In the genomic region with DNA sequence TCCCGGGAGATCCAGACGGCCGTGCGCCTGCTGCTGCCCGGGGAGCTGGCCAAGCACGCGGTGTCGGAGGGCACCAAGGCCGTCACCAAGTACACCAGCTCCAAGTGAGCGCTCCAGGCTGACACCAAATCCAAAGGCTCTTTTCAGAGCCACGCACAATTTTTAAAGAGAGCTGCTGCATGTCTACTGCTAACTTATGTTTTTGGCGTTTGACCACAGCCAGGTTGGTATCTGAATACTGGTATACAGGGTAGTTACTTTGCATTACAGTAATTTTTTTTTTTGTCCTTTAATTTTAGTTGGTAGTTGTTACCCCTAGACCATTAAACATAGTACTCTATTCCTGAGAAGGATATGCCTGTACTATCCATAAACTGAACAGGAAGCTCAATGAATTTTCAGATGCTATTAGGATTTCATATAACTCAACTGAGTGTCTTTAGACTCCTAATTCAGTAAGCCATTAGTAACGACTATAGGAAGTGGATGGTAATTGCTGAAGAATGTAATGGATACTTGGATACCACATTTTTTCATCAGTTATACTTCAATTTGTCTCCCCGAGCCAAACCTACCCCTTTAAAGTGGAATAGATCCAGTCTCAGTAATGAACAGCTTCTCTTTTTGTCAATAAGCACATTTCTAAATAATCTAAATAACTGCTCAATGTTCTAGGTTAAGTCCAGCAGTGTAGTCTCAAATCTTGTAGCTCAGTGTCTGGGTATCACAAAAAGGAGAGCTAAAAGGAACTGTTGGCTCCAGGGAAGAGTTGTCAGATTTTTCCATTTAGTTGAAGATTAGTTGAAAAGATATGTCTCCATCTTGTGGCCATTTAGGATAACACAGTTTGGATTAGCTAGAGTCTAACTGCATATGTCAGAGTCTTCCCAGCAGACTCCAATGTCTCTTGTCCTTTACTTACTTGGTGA, we compare ENCODE assay signal across 7 mouse cellular contexts. TPM values are rescaled to one million over a fixed set of nuclear protein-coding genes. Genes with fewer than 3 reads are reported as not detected.
A peak's percentile ranks its signal among the peaks of the same experiment; 100 is the strongest.
DNase-seq lines count a peak whose midpoint lies in the region; ATAC-seq and TF ChIP-seq lines count a peak whose summit lies in the region.

No protein-coding gene starts in this region.

- ATAC-seq in heart, embryonic 15.5 days (replicated peaks; ENCODE audit: insufficient number of reproducible peaks, insufficient read depth, low FRiP score, low read depth): no peak
- ATAC-seq in liver, embryonic 16.5 days (ENCODE audit: low read depth): peak; percentile 7

- H3K4me3 ChIP-seq in testis, adult 2 months (ENCODE audit: control insufficient read depth, low read depth, low read length): peak overlapping the region; percentile 68
- H3K4me3 ChIP-seq in heart, embryonic 15.5 days: peak overlapping the region; percentile 46
- H3K4me3 ChIP-seq in liver, embryonic 16.5 days (ENCODE audit: low read depth, low read length): peak overlapping the region; percentile 56

- H3K9me3 ChIP-seq in heart, embryonic 15.5 days (replicated peaks): no peaks in the 10 kb centered on the region
- no peaks in the 10 kb centered on the region for H3K9me3 ChIP-seq in liver, embryonic 16.5 days (replicated peaks; ENCODE audit: control insufficient read depth, low read length)

- DNase-seq in testis, postnatal 10 days (ENCODE audit: low spot score): no peak
- peak; percentile 57 for DNase-seq in c-Kit-positive CD71-negative TER-119-negative erythroid progenitor cells, embryonic 14.5 days (ENCODE audit: low read depth)
- peak; percentile 85 for DNase-seq in retina, postnatal 1 day
- DNase-seq in urinary bladder, adult 2 months (ENCODE audit: low spot score): no peak

- H3K4me2 ChIP-seq in heart, embryonic 15.5 days: peak overlapping the region; percentile 69
- peak overlapping the region; percentile 67 for H3K4me2 ChIP-seq in liver, embryonic 16.5 days (ENCODE audit: low read depth, low read length)

- WGBS in heart, embryonic 15.5 days: under 1% methylated on average over 14 of the region's 14 CpGs
- WGBS in liver, embryonic 16.5 days (ENCODE audit: insufficient replicate concordance): under 1% methylated on average over 9 of the region's 14 CpGs

- H3K4me1 ChIP-seq in testis, adult 2 months (ENCODE audit: control insufficient read depth, insufficient read depth, low read length): no peaks in the 10 kb centered on the region; the same call in none of the 2 replicates
- H3K4me1 ChIP-seq in heart, embryonic 15.5 days (replicated peaks): peaks cover 24% of the 10 kb centered on the region
- peaks cover 24% of the 10 kb centered on the region for H3K4me1 ChIP-seq in liver, embryonic 16.5 days (ENCODE audit: control insufficient read depth, low read depth, low read length)

- TF ChIP-seq POLR2A in testis, adult 2 months (IDR thresholded peaks at IDR 0.05; ENCODE audit: control insufficient read depth, low read depth, low read length): no peak

- TF ChIP-seq CTCF in testis, adult 2 months (IDR thresholded peaks at IDR 0.05; ENCODE audit: control insufficient read depth, insufficient read depth, insufficient replicate concordance, low read depth, low read length): no peak

- H3K27ac ChIP-seq in testis, adult 2 months (ENCODE audit: control insufficient read depth, insufficient read depth, low read depth, low read length): no peak overlapping the region
- H3K27ac ChIP-seq in heart, embryonic 15.5 days: peak overlapping the region; percentile 86
- peak overlapping the region; percentile 95 for H3K27ac ChIP-seq in liver, embryonic 16.5 days (ENCODE audit: low read length)

- H3K36me3 ChIP-seq in testis, adult 2 months (ENCODE audit: control insufficient read depth, insufficient read depth, low read length): no peaks in the 10 kb centered on the region
- H3K36me3 ChIP-seq in heart, embryonic 15.5 days: no peaks in the 10 kb centered on the region
- no peaks in the 10 kb centered on the region for H3K36me3 ChIP-seq in liver, embryonic 16.5 days (ENCODE audit: control insufficient read depth, insufficient read depth)

- H3K9ac ChIP-seq in heart, embryonic 15.5 days: peak overlapping the region; percentile 36; the same call in 1 of the 2 replicates
- peak overlapping the region; percentile 68 for H3K9ac ChIP-seq in liver, embryonic 16.5 days (ENCODE audit: low read depth, low read length)

- no peaks in the 10 kb centered on the region for H3K27me3 ChIP-seq in testis, adult 2 months (ENCODE audit: control insufficient read depth, insufficient read depth, low read length)
- no peaks in the 10 kb centered on the region for H3K27me3 ChIP-seq in heart, embryonic 15.5 days
- no peaks in the 10 kb centered on the region for H3K27me3 ChIP-seq in liver, embryonic 16.5 days (ENCODE audit: control insufficient read depth, insufficient read depth, low read depth, low read length)

RNA-seq across cellular contexts. Expression of gene Hist1h2bj, which starts 0.8 kb away (rescaled TPM):
- 7.9 and 8.5 TPM in 2 replicates for polyA plus RNA-seq in testis, adult 2 months (2012; rRNA removed)
- 2.8 and 5.8 TPM in 2 replicates for polyA plus RNA-seq in heart, embryonic 15.5 days (2015; fragmentation: Nextera tagmentation; extraction: Ambion mirVana)
- 13.4 and 22.7 TPM in 2 replicates for polyA plus RNA-seq in liver, embryonic 16.5 days (2015; fragmentation: Nextera tagmentation; extraction: Ambion mirVana)
- 0.65 and 1.6 TPM in 2 replicates for polyA plus RNA-seq in urinary bladder, adult 2 months (2012; rRNA removed)

RNA-seq across cellular contexts. Expression of gene Hist1h2ag, which starts 1.0 kb away (rescaled TPM):
- 4.8 and 6.5 TPM in 2 replicates for polyA plus RNA-seq in testis, adult 2 months (2012; rRNA removed)
- 11.2 and 12.4 TPM in 2 replicates for polyA plus RNA-seq in heart, embryonic 15.5 days (2015; fragmentation: Nextera tagmentation; extraction: Ambion mirVana)
- polyA plus RNA-seq in liver, embryonic 16.5 days (2015; fragmentation: Nextera tagmentation; extraction: Ambion mirVana): 13.1 and 20.8 TPM in 2 replicates
- 0.50 and 0.56 TPM in 2 replicates for polyA plus RNA-seq in urinary bladder, adult 2 months (2012; rRNA removed)

RNA-seq across cellular contexts. Expression of gene Hist1h4i, which starts 2.6 kb away (rescaled TPM):
- 3.7 and 6.6 TPM in 2 replicates for polyA plus RNA-seq in testis, adult 2 months (2012; rRNA removed)
- 8.6 and 12.1 TPM in 2 replicates for polyA plus RNA-seq in heart, embryonic 15.5 days (2015; fragmentation: Nextera tagmentation; extraction: Ambion mirVana)
- 47.5 and 58.3 TPM in 2 replicates for polyA plus RNA-seq in liver, embryonic 16.5 days (2015; fragmentation: Nextera tagmentation; extraction: Ambion mirVana)
- 3.2 and 4.3 TPM in 2 replicates for polyA plus RNA-seq in urinary bladder, adult 2 months (2012; rRNA removed)

RNA-seq across cellular contexts. Expression of gene Hist1h2bk, which starts 8.1 kb away (rescaled TPM):
- polyA plus RNA-seq in testis, adult 2 months (2012; rRNA removed): 10.0 and 11.3 TPM in 2 replicates
- polyA plus RNA-seq in heart, embryonic 15.5 days (2015; fragmentation: Nextera tagmentation; extraction: Ambion mirVana): 1.6 and 1.7 TPM in 2 replicates
- 2.9 and 4.7 TPM in 2 replicates for polyA plus RNA-seq in liver, embryonic 16.5 days (2015; fragmentation: Nextera tagmentation; extraction: Ambion mirVana)
- 0.18 and 0.74 TPM in 2 replicates for polyA plus RNA-seq in urinary bladder, adult 2 months (2012; rRNA removed)

RNA-seq across cellular contexts. Expression of gene Hist1h2ah, which starts 8.4 kb away (rescaled TPM):
- 1.8 and 3.7 TPM in 2 replicates for polyA plus RNA-seq in testis, adult 2 months (2012; rRNA removed)
- polyA plus RNA-seq in heart, embryonic 15.5 days (2015; fragmentation: Nextera tagmentation; extraction: Ambion mirVana): 3.5 TPM in 1 of 2 replicates, not detected in the other
- 13.7 and 18.8 TPM in 2 replicates for polyA plus RNA-seq in liver, embryonic 16.5 days (2015; fragmentation: Nextera tagmentation; extraction: Ambion mirVana)
- 0.46 TPM in 1 of 2 replicates, not detected in the other for polyA plus RNA-seq in urinary bladder, adult 2 months (2012; rRNA removed)

Comparison
In these comparisons a context has a peak if more than half of its experiments do, and no peak if none do; other contexts are left out.
1. DNase-seq: peak in c-Kit-positive CD71-negative TER-119-negative erythroid progenitor cells, embryonic 14.5 days (single experiment) and retina, postnatal 1 day (single experiment); none in testis, postnatal 10 days (single experiment) and urinary bladder, adult 2 months (single experiment).
2. Peak in every context shown above with its lines, with median percentiles within 50 percentile points of each other: H3K4me3 ChIP-seq.